Mouse (Mus musculus) cerebellum, adult 9-10 months (tissue): ENCODE measurements at regions not wholly inside any gene's neighbourhood (a gene's known extent, or its start where the extent isn't known, plus 50 kb on each side); places are given as distances from the start of the nearest gene placed in this dataset.

Experiments
- DNase-seq: peaks from one replicate; pipeline ENCODE4 v3.0.0; 2022

- no peak for DNase-seq
Measured at GRCm38 (mm10) chr2:64706646-64707177, 318.1 kb downstream of the Grb14 start.

DNA sequence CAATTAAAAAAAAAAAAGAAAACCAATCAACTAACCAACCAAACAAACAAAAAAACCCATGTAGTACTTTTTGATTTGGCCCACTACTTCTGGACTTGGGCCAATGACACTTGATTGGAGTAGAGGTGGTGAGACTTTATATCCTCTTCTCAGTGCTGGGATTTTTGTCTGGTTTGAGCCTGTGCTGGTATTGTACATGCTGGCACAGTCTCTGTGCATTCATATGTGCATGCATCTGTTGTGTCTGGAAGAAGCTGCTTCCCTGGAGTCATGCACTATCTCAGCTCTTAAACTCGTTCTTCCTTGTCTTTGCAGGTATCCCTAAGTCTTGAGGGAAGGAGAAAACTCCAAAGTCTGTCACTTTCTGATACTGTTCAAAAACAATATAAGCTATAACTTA lies 328.8 kb downstream of the Grb14 start:
- DNase-seq, result no peak

GRCm38 (mm10) chr2:64691444-64691843 lies 333.3 kb downstream of the Grb14 start:
- no peak for DNase-seq

GRCm38 (mm10) chr2:64690996-64691395 lies 333.8 kb downstream of the Grb14 start:
- no peak for DNase-seq

GRCm38 (mm10) chr2:64686781-64687180 lies 338.0 kb downstream of the Grb14 start:
- DNase-seq, result no peak

GRCm38 (mm10) chr2:64649614-64650013 lies 375.2 kb downstream of the Grb14 start:
- no peak for DNase-seq

DNA sequence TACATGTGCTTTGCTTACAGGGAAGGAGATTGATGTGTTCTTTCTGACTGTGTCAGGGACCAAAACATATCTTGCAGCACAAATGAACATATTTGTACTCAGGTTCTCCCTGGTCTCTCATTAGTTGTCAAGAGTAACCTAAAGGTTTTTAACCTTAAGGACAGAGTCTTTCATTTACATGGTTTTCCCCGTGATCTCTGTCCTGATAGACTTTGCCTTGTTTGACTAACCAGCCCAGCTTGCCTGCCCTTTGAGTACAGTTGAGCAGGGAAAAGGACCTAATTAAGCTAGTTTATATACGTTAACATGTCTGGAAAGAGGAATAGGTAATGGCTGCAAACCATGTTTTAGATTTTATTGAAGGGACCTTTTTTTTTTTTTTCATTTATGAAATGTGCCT lies 407.9 kb downstream of the Grb14 start:
- DNase-seq, result no peak

GRCm38 (mm10) chr2:64606864-64607263 lies 417.9 kb downstream of the Grb14 start:
- DNase-seq, result no peak

DNA sequence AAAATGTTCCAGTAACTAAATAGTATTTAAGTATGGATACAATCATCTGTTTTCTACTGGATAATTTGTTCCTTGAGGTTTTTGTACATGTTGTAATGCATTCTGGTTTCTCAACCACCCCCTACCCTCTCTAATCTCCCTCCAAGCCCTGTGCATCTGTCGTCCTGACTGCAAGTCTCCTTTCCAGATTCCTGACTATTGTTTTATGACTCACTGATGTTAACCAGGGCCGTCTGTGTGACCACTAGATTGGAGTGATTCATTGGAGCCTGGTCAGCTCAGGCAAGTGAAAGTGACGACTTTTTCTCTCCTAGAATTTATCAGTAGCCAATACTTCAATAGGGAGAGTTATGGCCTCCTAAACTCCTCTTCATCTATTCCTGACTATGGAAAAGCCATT lies 442.5 kb downstream of the Grb14 start:
- no peak for DNase-seq

GRCm38 (mm10) chr2:64536032-64536431 lies 438.2 kb upstream of the Fign start:
- no peak for DNase-seq

DNA sequence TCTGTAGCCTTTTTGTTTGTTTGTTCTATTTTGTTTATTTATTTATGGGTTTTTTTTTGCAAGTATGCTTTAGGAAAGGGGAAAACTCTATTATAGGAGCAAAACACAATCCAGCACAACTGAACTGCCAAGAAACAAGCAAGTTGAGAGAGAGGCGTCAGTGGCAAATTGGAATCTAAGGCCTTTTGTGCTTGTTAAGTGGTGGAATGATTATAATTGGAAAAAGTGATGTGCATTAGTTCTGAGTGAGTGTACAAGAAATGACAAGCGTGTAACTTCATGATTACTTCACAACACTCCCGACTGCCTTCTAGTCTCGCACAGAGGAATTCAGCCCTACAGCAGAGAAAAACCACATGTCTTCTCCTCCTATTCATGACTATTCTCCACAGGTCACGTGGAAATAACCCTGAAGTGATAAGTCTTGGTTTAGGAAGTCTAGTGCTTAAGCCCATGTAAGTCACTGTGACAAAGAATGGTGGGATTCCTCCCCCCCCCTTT lies 437.6 kb upstream of the Fign start:
- DNase-seq, result no peak

GRCm38 (mm10) chr2:64534869-64535268 lies 437.0 kb upstream of the Fign start:
- DNase-seq, result no peak

DNA sequence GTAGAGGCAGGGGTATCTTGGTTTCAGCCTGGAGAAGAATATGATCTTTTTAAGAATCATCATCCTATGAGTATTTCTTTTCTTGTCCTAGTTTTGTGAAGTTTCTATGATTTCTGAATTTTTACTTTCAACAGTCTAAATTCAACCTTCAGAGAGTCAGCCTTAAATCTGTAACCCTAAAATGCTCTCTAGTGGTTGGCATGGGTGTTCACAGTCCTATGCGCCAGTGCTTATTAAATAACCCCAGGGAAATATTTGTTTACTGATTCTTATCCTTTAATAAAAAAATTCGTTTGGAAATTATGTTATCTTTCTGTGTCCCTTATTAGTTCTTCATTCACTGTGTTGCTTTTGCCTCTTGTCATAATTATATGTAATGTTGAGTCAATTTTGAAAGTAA lies 436.5 kb upstream of the Fign start:
- DNase-seq, result no peak

- no peak for DNase-seq
Measured at GRCm38 (mm10) chr2:64522722-64523121, 424.9 kb upstream of the Fign start.

DNA sequence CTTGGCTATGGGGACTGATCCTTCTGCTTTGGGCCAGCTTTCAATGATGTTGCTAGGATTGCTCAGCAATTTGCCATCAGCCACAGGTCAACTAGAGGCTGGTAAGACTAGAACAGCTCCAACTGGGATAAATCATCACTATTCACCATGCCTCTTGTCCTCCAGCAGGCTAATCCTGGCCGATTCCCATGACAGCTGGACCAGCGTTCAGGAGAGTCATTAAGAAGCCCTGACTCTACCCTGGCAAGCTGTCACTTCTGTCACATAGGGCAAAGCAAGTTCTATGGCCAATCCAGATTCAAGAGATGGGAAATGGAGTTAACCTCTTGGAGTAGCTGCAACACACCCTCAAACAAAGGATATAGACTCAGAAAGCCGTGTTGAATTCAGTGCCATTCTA lies 424.4 kb upstream of the Fign start:
- no peak for DNase-seq

- no peak for DNase-seq
Measured at GRCm38 (mm10) chr2:64495725-64496124, 397.9 kb upstream of the Fign start.

DNA sequence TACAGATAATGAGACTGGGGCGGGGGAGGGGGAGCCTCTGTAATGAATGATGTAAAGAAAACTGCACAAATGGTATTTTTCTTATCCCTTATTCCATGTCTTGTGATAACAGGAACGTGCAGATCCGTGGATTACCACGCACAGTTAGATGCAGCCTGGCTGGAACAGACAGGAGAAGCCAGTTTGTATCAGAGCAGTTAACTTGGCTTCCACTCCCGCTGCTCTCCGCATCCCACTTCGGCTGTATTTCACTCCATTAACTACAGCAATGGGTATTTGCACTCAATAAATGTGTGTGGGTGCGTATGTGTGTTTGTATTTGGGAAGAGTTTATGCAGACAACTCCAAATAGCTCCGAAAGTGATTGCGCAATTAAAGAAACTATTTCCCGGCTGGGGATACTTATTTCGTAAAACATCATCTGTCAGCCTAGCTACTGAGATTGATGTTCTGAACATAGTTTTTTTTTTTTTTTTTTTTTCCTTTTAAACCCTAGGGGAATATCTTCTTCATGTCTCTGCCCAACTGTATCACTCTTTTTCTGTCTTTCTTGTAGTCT lies 368.7 kb upstream of the Fign start:
- no peak for DNase-seq

DNA sequence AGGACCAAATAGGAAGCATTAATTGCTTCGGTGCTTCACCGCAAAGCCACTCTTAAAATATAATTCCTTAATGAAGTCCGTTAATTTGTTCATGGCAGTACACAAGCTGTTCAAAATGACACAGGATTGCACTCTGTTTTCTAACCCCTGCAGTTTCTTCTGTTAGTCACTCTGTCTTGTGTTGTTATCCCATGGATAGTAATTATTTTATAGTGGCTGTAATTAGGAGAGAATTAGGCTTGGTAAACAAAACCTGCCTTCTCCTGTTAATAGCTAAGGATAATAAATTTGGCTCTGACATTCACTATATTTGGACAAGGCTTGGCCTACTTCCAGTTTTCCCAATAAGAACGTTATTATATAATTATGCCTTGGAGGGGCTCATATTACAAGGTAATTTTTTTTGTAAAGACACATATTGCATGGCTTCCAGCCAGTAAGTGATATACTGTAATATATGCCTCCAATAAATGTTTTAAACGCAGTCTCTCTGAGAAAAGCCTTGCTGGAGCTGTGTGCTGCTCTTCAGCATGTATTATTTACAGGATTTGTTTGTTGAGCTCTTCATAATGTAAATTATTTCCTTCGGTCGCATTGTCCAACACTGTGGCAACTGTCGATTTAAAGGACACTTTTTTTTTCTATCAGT lies 364.8 kb upstream of the Fign start:
- no peak for DNase-seq

DNA sequence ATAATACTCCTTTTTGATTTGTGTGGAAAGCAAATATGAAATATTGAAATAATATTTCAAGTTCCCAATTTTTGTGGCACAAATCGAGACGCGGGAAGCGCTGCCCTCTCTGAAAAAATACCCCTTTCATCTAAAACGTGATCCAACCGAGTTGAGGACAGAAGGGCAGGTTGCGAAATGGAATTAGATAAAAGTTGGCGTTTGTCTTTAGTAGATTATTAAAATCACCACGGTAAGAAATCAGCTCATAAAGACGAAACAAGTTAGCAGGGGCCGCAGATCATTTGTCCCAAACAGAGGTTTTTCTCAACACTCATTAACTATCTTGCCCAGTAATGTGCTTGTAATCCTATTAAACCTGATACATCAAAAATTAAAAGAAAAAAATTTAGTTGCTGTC lies 364.2 kb upstream of the Fign start:
- DNase-seq, result no peak

DNA sequence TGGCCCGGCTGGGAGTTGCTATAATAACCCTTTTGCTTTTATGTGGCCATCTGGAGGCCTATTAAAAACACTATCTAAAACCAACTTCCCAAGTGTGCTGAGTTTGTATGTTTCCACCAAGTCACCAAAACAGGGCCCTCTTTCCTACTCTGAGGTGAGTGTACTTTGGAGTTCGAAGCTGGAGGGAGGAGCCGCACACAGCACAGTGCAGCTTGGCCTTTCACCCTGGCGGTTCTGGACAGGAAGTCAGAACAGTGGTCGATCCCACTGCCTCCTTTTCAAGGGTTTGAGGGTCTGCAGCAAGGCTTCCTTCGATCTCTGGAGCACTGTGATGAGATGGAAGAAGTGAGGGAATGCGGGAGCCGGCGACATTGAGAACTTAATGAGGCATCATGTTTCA lies 363.8 kb upstream of the Fign start:
- DNase-seq, result no peak

DNA sequence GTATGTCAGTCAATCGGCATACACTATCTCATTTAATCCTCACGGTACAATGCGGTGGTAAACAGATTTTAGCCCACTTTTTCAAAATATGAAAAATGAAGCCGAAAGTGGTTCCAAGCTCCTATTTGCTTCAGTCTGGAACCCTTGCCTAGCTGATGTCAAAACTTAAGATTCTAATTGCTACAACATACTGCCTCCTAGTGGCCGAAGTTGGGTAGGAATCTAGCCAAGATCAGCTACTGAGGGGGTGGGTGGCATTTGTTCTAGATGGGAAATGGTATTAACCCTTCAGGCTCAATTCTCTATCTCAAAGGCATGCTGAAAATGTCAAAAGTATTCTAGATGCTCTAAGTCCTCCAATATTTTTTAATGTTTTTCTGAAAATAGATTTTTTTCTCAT lies 360.3 kb upstream of the Fign start:
- DNase-seq, result peak; percentile 11

DNA sequence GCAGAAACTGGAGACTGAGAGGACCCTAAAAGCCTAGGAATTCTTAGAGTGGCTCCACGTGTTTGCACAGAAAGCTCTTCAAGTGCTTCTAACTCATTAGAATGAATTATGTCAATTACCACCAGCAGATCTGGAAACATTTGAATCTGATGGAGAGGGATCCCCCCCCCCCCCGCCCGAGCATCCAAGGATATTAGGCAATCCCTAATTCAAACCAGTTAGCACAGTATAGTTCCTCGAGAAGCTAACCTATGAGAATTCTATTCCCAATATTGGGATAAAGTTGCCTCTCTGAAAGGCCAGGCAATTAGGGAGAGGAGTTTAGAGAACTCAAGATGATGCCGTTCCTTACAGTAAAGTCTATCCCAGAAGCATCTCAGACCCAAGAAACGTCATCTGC lies 354.9 kb upstream of the Fign start:
- DNase-seq, result no peak

DNA sequence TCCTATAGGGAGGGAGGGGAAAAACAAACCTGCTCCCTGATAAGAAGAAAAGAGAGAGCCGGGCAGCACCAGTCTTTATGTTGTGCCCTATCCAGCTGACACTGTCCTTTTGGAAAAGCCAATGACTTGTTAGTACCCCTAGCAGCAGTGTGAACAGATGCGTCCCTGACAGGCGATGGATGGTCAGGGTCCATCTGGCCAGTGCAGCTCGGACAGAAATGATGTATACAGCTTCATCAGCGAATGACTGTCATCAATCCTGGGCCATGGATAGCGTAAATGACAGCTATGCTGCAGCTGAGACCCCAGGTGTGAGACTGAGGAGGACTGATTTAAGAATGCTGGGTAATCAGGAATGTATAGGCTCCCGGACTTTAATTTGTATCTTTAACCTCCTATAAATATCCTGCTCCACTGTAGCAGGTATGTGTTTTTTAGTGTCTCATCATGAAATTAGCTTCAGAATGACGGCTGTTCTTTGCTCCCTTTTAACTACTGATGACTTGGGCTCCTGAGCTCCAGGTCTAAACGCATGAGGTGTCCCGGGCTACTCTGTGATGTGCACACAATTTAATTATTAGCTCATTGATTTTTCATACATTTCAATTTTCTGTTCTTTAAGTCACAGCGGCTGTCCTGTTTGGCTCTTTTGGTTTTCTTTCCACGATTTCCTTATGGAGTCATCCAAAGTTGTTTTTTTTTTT lies 353.9 kb upstream of the Fign start:
- no peak for DNase-seq

DNA sequence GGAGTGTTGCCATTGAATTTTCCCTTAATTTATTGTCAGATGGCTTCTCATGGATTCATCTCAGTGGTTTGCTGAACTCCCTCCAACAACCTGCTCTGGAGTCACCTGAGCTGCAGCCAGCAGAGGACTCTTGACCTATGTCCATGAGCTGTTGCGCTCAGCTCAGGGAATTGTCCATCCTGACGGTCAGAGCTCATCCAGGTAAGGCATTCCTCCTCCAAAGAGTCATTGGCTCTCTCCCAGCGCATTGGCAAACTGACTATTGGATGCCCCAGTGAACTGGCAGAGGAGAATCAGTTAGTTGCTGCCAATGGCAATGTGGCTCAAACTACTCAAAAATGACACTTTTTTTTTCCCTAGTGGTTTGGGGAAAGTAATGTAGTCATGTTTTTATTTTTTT lies 345.3 kb upstream of the Fign start:
- DNase-seq, result peak; percentile 9
